Mouse (Mus musculus) heart, adult 2 months (tissue): Measurements from ENCODE around the gene Fut4.
A peak's percentile ranks its signal among the peaks of the same experiment; 100 is the strongest.

Experiments used
- CTCF ChIP-seq: fragments of 200-600 bp; IDR thresholded peaks from 2 replicates; pipeline ENCODE4 v1.8.1; 2022; ENCODE audit warnings: antibody characterized with exemption, mild to moderate bottlenecking, moderate library complexity
- EP300 ChIP-seq: fragments of 200-500 bp; IDR thresholded peaks from 2 replicates; pipeline ENCODE4 v1.6.1; 2011; ENCODE audit warnings: low read depth, low read length, control low read depth; ENCODE audit not compliant: insufficient read depth
- POLR2A ChIP-seq: fragments of 200-500 bp; IDR thresholded peaks from 2 replicates; pipeline ENCODE4 v1.6.1; 2011; ENCODE audit warnings: mild to moderate bottlenecking, low read depth, low read length, control low read depth; ENCODE audit not compliant: insufficient read depth

- TF ChIP-seq POLR2A (no peak), CTCF (peak; percentile 100; the same call in 1 of the 2 replicates), EP300 (peak; percentile 85)
These were observed 53.5 kb downstream of the Fut4 start for GRCm38 (mm10) chr9:14698582-14699287.
